Mouse (Mus musculus) megakaryocyte, embryonic 14.5 days (primary cell): Measurements from ENCODE around the gene Ctsa. TPM values are rescaled to one million over a fixed set of nuclear protein-coding genes. Genes with fewer than 3 reads are reported as not detected.
"Not testable (repeated sequence)": the region's sequence is repeated elsewhere in the genome, so short reads cannot be mapped to it uniquely, and the experiment has no call there.

ENCODE experiments used
- H3K27me3 ChIP-seq: replicated peaks from 2 replicates; pipeline ENCODE3; 2012; ENCODE audit warnings: inconsistent platforms
- H3K36me3 ChIP-seq: replicated peaks from 2 replicates; pipeline ENCODE3; 2012; ENCODE audit warnings: low read length, inconsistent platforms, mixed read lengths
- H3K4me1 ChIP-seq: 2 replicates; pipeline ENCODE4 v1.6.1; 2012; ENCODE audit warnings: inconsistent platforms
- H3K4me3 ChIP-seq: replicated peaks from 2 replicates; pipeline ENCODE3; 2012; ENCODE audit warnings: moderate library complexity, mild to moderate bottlenecking, inconsistent platforms
- H3K9me3 ChIP-seq: 2 replicates; pipeline ENCODE4 v1.6.1; 2012; ENCODE audit warnings: inconsistent platforms
- FLI1 ChIP-seq: IDR thresholded peaks from 2 replicates; pipeline ENCODE4 v1.6.1; 2012; ENCODE audit warnings: low read length, inconsistent platforms, mixed read lengths
- GATA1 ChIP-seq: IDR thresholded peaks from 3 replicates; pipeline ENCODE4 v1.6.1; 2012; ENCODE audit warnings: mixed read lengths, low read length, inconsistent platforms, borderline replicate concordance
- polyA plus RNA-seq: library from polyadenylated mRNA; stranded (reverse); fragments of >175 nt; gene quantifications from 2 replicates; pipeline ENCODE4 v1.2.3, GENCODE M21; 2012; ENCODE audit warnings: low replicate concordance; ENCODE audit not compliant: insufficient read depth

The Ctsa gene
- polyA plus RNA-seq, 1 experiment, result 694 TPM

- Histone ChIP-seq H3K4me3 (peak overlapping the region; percentile 99), H3K4me1 (peaks cover 40% of the 10 kb centered on the region), H3K36me3 (peaks cover 51% of the 10 kb centered on the region), H3K27me3 (peaks cover 3% of the 10 kb centered on the region), H3K9me3 (no peaks in the 10 kb centered on the region)
- TF ChIP-seq FLI1 (no peak), GATA1 (no peak)
Measured at GRCm38 (mm10) chr2:164835164-164835563, 2.5 kb downstream of the Ctsa start.

- H3K4me3 ChIP-seq, result no peak overlapping the region
- peaks cover 37% of the 10 kb centered on the region for H3K27me3 ChIP-seq
- H3K9me3 ChIP-seq, result peaks cover 10% of the 10 kb centered on the region
- H3K36me3 ChIP-seq, result peaks cover 5% of the 10 kb centered on the region
- TF ChIP-seq GATA1 (no peak), FLI1 (no peak)
- H3K4me1 ChIP-seq, result peaks cover 12% of the 10 kb centered on the region
Measured at GRCm38 (mm10) chr2:164845782-164846181, 13.1 kb downstream of the Ctsa start.

GRCm38 (mm10) chr2:164850061-164850460, 17.4 kb downstream of the Ctsa start:
- Histone ChIP-seq H3K27me3 (peaks cover 51% of the 10 kb centered on the region), H3K36me3 (peaks cover 5% of the 10 kb centered on the region), H3K4me1 (peaks cover 18% of the 10 kb centered on the region), H3K4me3 (no peak overlapping the region), H3K9me3 (peaks cover 10% of the 10 kb centered on the region)
- no peak for TF ChIP-seq GATA1
- TF ChIP-seq FLI1, result no peak

GRCm38 (mm10) chr2:164855572-164855971, 22.9 kb downstream of the Ctsa start:
- not testable (repeated sequence) for H3K9me3 ChIP-seq, H3K36me3 ChIP-seq, H3K4me3 ChIP-seq
- Histone ChIP-seq H3K4me1 (peaks cover 47% of the 10 kb centered on the region), H3K27me3 (peaks cover 75% of the 10 kb centered on the region)

GRCm38 (mm10) chr2:164856309-164857100, 23.8 kb downstream of the Ctsa start:
- Histone ChIP-seq H3K4me1 (peaks cover 48% of the 10 kb centered on the region), H3K4me3 (peak overlapping the region; percentile 93), H3K27me3 (peaks cover 81% of the 10 kb centered on the region), H3K36me3 (no peaks in the 10 kb centered on the region), H3K9me3 (no peaks in the 10 kb centered on the region)
- TF ChIP-seq GATA1, result no peak
- no peak for TF ChIP-seq FLI1

- H3K4me1 ChIP-seq, result peaks cover 55% of the 10 kb centered on the region
Measured at GRCm38 (mm10) chr2:164857101-164857821, 24.6 kb downstream of the Ctsa start, which contains the start of gene Pltp. Gene Pltp (minus strand): TSS chr2:164857711.

GRCm38 (mm10) chr2:164857842-164858553, 25.3 kb downstream of the Ctsa start:
- Histone ChIP-seq H3K9me3 (no peaks in the 10 kb centered on the region), H3K4me3 (peak overlapping the region; percentile 93), H3K36me3 (no peaks in the 10 kb centered on the region), H3K4me1 (peaks cover 58% of the 10 kb centered on the region), H3K27me3 (peaks cover 75% of the 10 kb centered on the region)
- TF ChIP-seq GATA1, result no peak
- no peak for TF ChIP-seq FLI1

More at GRCm38 (mm10) chr2:164857101-164857821, 24.6 kb downstream of the Ctsa start, which contains the start of gene Pltp:
- no peaks in the 10 kb centered on the region for H3K9me3 ChIP-seq
- H3K4me3 ChIP-seq, result peak within 1 kb of the TSS; percentile 93
- H3K27me3 ChIP-seq, result peaks cover 79% of the 10 kb centered on the region
- no peak for TF ChIP-seq FLI1
- TF ChIP-seq GATA1, result no peak
- H3K36me3 ChIP-seq, result no peaks in the 10 kb centered on the region

GRCm38 (mm10) chr2:164859155-164859554, 26.5 kb downstream of the Ctsa start:
- Histone ChIP-seq H3K4me3 (no peak overlapping the region), H3K4me1 (peaks cover 58% of the 10 kb centered on the region), H3K9me3 (peaks cover 3% of the 10 kb centered on the region; the same call in 1 of the 2 replicates), H3K27me3 (peaks cover 68% of the 10 kb centered on the region), H3K36me3 (no peaks in the 10 kb centered on the region)
- TF ChIP-seq GATA1 (no peak), FLI1 (no peak)

- no peak overlapping the region for H3K4me3 ChIP-seq
- peaks cover 62% of the 10 kb centered on the region for H3K4me1 ChIP-seq
- peaks cover 63% of the 10 kb centered on the region for H3K27me3 ChIP-seq
- peaks cover 3% of the 10 kb centered on the region; the same call in 1 of the 2 replicates for H3K9me3 ChIP-seq
- TF ChIP-seq GATA1 (no peak), FLI1 (no peak)
- no peaks in the 10 kb centered on the region for H3K36me3 ChIP-seq
Measured at GRCm38 (mm10) chr2:164859640-164860432, 27.2 kb downstream of the Ctsa start.
